Mouse (Mus musculus): ENCODE results near the gene Mak.

DNA sequence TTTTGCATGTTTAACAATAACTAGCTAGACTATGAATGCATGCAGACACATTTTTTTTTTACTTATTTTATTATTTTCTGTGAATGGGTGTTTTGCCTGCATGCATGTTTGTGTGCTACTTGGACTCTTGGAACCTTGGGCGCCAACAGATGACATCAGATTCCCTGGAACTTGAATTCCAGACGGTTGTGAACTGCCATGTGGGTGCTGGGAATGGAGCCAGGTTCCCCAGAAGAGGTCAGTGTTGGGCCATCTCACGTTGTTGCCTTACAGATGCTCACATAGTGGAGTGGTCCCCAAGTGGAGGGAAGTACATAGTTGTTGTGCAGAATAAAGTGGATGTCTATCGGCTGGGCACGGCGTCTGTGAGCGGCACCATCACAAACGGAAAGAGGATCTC lies 70.6 kb downstream of the Mak start:
- no peak for TF ChIP-seq POLR2A (IDR thresholded peaks at IDR 0.05; ENCODE audit: control insufficient read depth, low read depth, low read length)
- no peak for TF ChIP-seq CTCF (IDR thresholded peaks at IDR 0.05; ENCODE audit: control insufficient read depth, insufficient read depth, insufficient replicate concordance, low read depth, low read length)
